Mouse (Mus musculus) kidney, adult 2 months (tissue): ENCODE data around the gene Itpr3.

Source experiments
- CTCF ChIP-seq: fragments of 200-500 bp; conservative IDR thresholded peaks from 2 replicates; pipeline ENCODE4 v1.5.1; 2011; ENCODE audit warnings: low read depth, mild to moderate bottlenecking, control low read depth, low read length, moderate library complexity, mixed read lengths; ENCODE audit not compliant: insufficient read depth, insufficient read length
- POLR2A ChIP-seq: fragments of 200-500 bp; IDR thresholded peaks from one replicate; pipeline ENCODE4 v1.6.1; 2011; ENCODE audit warnings: low read depth, low read length, control low read depth

- TF ChIP-seq CTCF (no peak), POLR2A (no peak)
Observed at GRCm38 (mm10) chr17:27062684-27063083, 5.6 kb downstream of the Itpr3 start.
